Comparison of ENCODE assay signal across 8 mouse cellular contexts in genomic region chr10:18408128-18408527, GRCm38 (mm10).
DNase-seq lines count a peak whose midpoint lies in the region; ATAC-seq and TF ChIP-seq lines count a peak whose summit lies in the region.

No protein-coding gene starts in this region.

- no peaks in the 10 kb centered on the region for H3K27me3 ChIP-seq in heart, embryonic 15.5 days
- H3K27me3 ChIP-seq in embryonic facial prominence, embryonic 11.5 days (ENCODE audit: control insufficient read depth, insufficient read depth, low read length) = no peaks in the 10 kb centered on the region
- no peaks in the 10 kb centered on the region for H3K27me3 ChIP-seq in hindbrain, postnatal 0 days (ENCODE audit: insufficient read depth, low read length)
- no peaks in the 10 kb centered on the region for H3K27me3 ChIP-seq in midbrain, embryonic 16.5 days (ENCODE audit: control insufficient read depth, insufficient read depth, low read depth, low read length)
- no peaks in the 10 kb centered on the region for H3K27me3 ChIP-seq in thymus, adult 2 months (ENCODE audit: control insufficient read depth, insufficient read depth, low read length)

- TF ChIP-seq POLR2A in thymus, adult 2 months (IDR thresholded peaks at IDR 0.05; ENCODE audit: control insufficient read depth, extremely low read depth, insufficient read depth, low read length, poor library complexity) = no peak

- peak overlapping the region; percentile 77 for H3K4me2 ChIP-seq in heart, embryonic 15.5 days
- H3K4me2 ChIP-seq in embryonic facial prominence, embryonic 11.5 days (ENCODE audit: low read depth, low read length) = peak overlapping the region; percentile 73
- H3K4me2 ChIP-seq in hindbrain, postnatal 0 days (ENCODE audit: low read depth, low read length) = peak overlapping the region; percentile 70
- H3K4me2 ChIP-seq in midbrain, embryonic 16.5 days (ENCODE audit: low read length) = peak overlapping the region; percentile 87

- peaks cover 34% of the 10 kb centered on the region for H3K4me1 ChIP-seq in heart, embryonic 15.5 days (replicated peaks)
- no peaks in the 10 kb centered on the region; the same call in 1 of the 2 replicates for H3K4me1 ChIP-seq in embryonic facial prominence, embryonic 11.5 days (ENCODE audit: control insufficient read depth, insufficient read depth, low read length)
- H3K4me1 ChIP-seq in hindbrain, postnatal 0 days (ENCODE audit: insufficient read depth, low read length) = peaks cover 26% of the 10 kb centered on the region
- H3K4me1 ChIP-seq in midbrain, embryonic 16.5 days (ENCODE audit: control insufficient read depth, insufficient read depth, low read length) = peaks cover 36% of the 10 kb centered on the region
- H3K4me1 ChIP-seq in thymus, adult 2 months (replicated peaks; ENCODE audit: control insufficient read depth, insufficient read depth, low read length) = peaks cover 10% of the 10 kb centered on the region

- DNase-seq in heart, adult 11 months = no peak
- peak; percentile 47 for DNase-seq in embryonic facial prominence, embryonic 11.5 days (ENCODE audit: low spot score)
- peak; percentile 45 for DNase-seq in hindbrain, postnatal 0 days (ENCODE audit: low spot score)
- no peak for DNase-seq in gastrocnemius, postnatal 10 days
- DNase-seq in layer of hippocampus, postnatal 36 days = no peak
- no peak for DNase-seq in thymus, adult 2 months

- H3K36me3 ChIP-seq in heart, embryonic 15.5 days = no peaks in the 10 kb centered on the region
- no peaks in the 10 kb centered on the region for H3K36me3 ChIP-seq in embryonic facial prominence, embryonic 11.5 days (replicated peaks; ENCODE audit: control insufficient read depth, insufficient read depth, low read depth, low read length)
- no peaks in the 10 kb centered on the region for H3K36me3 ChIP-seq in hindbrain, postnatal 0 days (ENCODE audit: insufficient read depth, low read length)
- no peaks in the 10 kb centered on the region for H3K36me3 ChIP-seq in midbrain, embryonic 16.5 days (ENCODE audit: control insufficient read depth, insufficient read depth, low read length)
- H3K36me3 ChIP-seq in thymus, adult 2 months (ENCODE audit: control insufficient read depth, insufficient read depth, low read length) = no peaks in the 10 kb centered on the region

- no peaks in the 10 kb centered on the region for H3K9me3 ChIP-seq in heart, embryonic 15.5 days (replicated peaks)
- no peaks in the 10 kb centered on the region for H3K9me3 ChIP-seq in embryonic facial prominence, embryonic 11.5 days (replicated peaks; ENCODE audit: control insufficient read depth, low read length)
- no peaks in the 10 kb centered on the region for H3K9me3 ChIP-seq in hindbrain, postnatal 0 days (ENCODE audit: low read length)
- no peaks in the 10 kb centered on the region for H3K9me3 ChIP-seq in midbrain, embryonic 16.5 days (replicated peaks; ENCODE audit: control insufficient read depth, low read length, poor library complexity, severe bottlenecking)

- peak overlapping the region; percentile 73 for H3K27ac ChIP-seq in heart, embryonic 15.5 days
- no peak overlapping the region for H3K27ac ChIP-seq in embryonic facial prominence, embryonic 11.5 days (replicated peaks; ENCODE audit: low read depth, low read length)
- H3K27ac ChIP-seq in hindbrain, postnatal 0 days = peak overlapping the region; percentile 72
- peak overlapping the region; percentile 62; the same call in 1 of the 2 replicates for H3K27ac ChIP-seq in midbrain, embryonic 16.5 days (ENCODE audit: low read length)
- H3K27ac ChIP-seq in thymus, adult 2 months (ENCODE audit: control insufficient read depth, insufficient read depth, low read length) = no peak overlapping the region

- H3K9ac ChIP-seq in heart, embryonic 15.5 days = peak overlapping the region; percentile 54
- H3K9ac ChIP-seq in embryonic facial prominence, embryonic 11.5 days (replicated peaks; ENCODE audit: low read length) = peak overlapping the region; percentile 40
- H3K9ac ChIP-seq in hindbrain, postnatal 0 days (replicated peaks; ENCODE audit: low read length) = peak overlapping the region; percentile 56
- peak overlapping the region; percentile 56 for H3K9ac ChIP-seq in midbrain, embryonic 16.5 days (ENCODE audit: low read depth, low read length)

- no peak for ATAC-seq in heart, embryonic 15.5 days (replicated peaks; ENCODE audit: insufficient number of reproducible peaks, insufficient read depth, low FRiP score, low read depth)
- ATAC-seq in embryonic facial prominence, embryonic 11.5 days (replicated peaks; ENCODE audit: insufficient number of reproducible peaks, low FRiP score, low TSS enrichment, low read depth) = no peak
- ATAC-seq in hindbrain, postnatal 0 days = no peak
- no peak for ATAC-seq in midbrain, embryonic 16.5 days

- 15% methylated on average over 11 of the region's 11 CpGs for WGBS in heart, embryonic 15.5 days
- 5% methylated on average over 11 of the region's 11 CpGs for WGBS in embryonic facial prominence, embryonic 11.5 days
- 1% methylated on average over 11 of the region's 11 CpGs for WGBS in hindbrain, postnatal 0 days
- 2% methylated on average over 11 of the region's 11 CpGs for WGBS in midbrain, embryonic 16.5 days
- 53% methylated on average over 11 of the region's 11 CpGs for WGBS in thymus, adult 2 months

- H3K4me3 ChIP-seq in heart, embryonic 15.5 days = peak overlapping the region; percentile 62
- peak overlapping the region; percentile 35 for H3K4me3 ChIP-seq in embryonic facial prominence, embryonic 11.5 days (ENCODE audit: low read depth, low read length)
- peak overlapping the region; percentile 49 for H3K4me3 ChIP-seq in hindbrain, postnatal 0 days (ENCODE audit: low read length)
- peak overlapping the region; percentile 46 for H3K4me3 ChIP-seq in midbrain, embryonic 16.5 days (ENCODE audit: low read depth, low read length)
- H3K4me3 ChIP-seq in thymus, adult 2 months (ENCODE audit: control insufficient read depth, insufficient read depth, low read length) = no peak overlapping the region

- TF ChIP-seq CTCF in hindbrain, postnatal 0 days (IDR thresholded peaks at IDR 0.05; ENCODE audit: low read depth) = no peak
- TF ChIP-seq CTCF in thymus, adult 2 months (IDR thresholded peaks at IDR 0.05; ENCODE audit: borderline replicate concordance, control insufficient read depth, extremely low read depth, insufficient read depth, low read length, poor library complexity) = no peak

Comparison
In these comparisons a context has a peak if more than half of its experiments do, and no peak if none do; other contexts are left out.
1. H3K27ac ChIP-seq: peak in heart, embryonic 15.5 days (single experiment), hindbrain, postnatal 0 days (single experiment) and midbrain, embryonic 16.5 days (single experiment); none in embryonic facial prominence, embryonic 11.5 days (single experiment) and thymus, adult 2 months (single experiment).
2. DNase-seq: peak in embryonic facial prominence, embryonic 11.5 days (single experiment) and hindbrain, postnatal 0 days (single experiment); none in heart, adult 11 months (single experiment), gastrocnemius, postnatal 10 days (single experiment), layer of hippocampus, postnatal 36 days (0 of 2) and thymus, adult 2 months (single experiment).
3. Peak in every context shown above with its lines, with median percentiles within 50 percentile points of each other: H3K4me2 ChIP-seq and H3K9ac ChIP-seq.